Mouse (Mus musculus): ENCODE data around the gene Rbmx.

The Rbmx gene

GRCm38 (mm10) chrX:57392367-57393246 is at the start of gene Rbmx:
Rbmx (minus strand) TSS chrX:57393036.
- DNase-seq (ENCODE audit: low read depth) = peak; percentile 96

- DNase-seq (ENCODE audit: low read depth) = no peak
Measured at GRCm38 (mm10) chrX:57433897-57434296, 41.1 kb upstream of the Rbmx start.

GRCm38 (mm10) chrX:57431610-57432009 is 38.8 kb upstream of the Rbmx start:
- peak; percentile 23 for DNase-seq (ENCODE audit: low read depth)

- DNase-seq (ENCODE audit: low read depth) = no peak
Measured at GRCm38 (mm10) chrX:57408769-57409168, 15.9 kb upstream of the Rbmx start, which contains the start of gene Gm364. Gm364 (plus strand) TSS chrX:57409154.

- DNase-seq (ENCODE audit: low read depth) = peak; percentile 55
Measured at GRCm38 (mm10) chrX:57403651-57404050, 10.8 kb upstream of the Rbmx start.

DNA sequence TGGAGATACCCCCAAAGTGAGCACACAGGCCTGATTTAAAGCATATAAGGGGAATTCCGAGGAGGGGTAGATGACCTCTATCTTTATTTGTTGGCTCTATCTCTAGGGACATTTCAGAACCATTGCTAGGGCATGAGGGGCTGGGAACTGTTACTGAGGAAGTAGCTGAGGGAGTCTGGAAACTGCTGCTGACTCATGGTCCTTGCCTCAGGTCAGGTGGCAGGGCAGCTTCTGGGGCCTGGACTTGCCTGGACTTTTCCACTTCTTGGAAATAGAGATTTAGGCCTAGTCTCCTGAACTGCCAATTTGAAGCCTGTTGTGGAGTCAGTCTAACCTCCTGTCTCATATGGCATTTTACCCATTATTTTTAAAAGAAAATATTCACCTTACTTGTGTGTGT is 8.6 kb upstream of the Rbmx start:
- peak; percentile 38 for DNase-seq (ENCODE audit: low read depth)

GRCm38 (mm10) chrX:57393412-57393811 is 576 bp upstream of the Rbmx start:
- DNase-seq (ENCODE audit: low read depth) = no peak

GRCm38 (mm10) chrX:57380915-57381314 is 11.9 kb downstream of the Rbmx start:
- no peak for DNase-seq (ENCODE audit: low read depth)

- no peak for DNase-seq (ENCODE audit: low read depth)
Measured at GRCm38 (mm10) chrX:57378579-57378978, 14.3 kb downstream of the Rbmx start.

DNA sequence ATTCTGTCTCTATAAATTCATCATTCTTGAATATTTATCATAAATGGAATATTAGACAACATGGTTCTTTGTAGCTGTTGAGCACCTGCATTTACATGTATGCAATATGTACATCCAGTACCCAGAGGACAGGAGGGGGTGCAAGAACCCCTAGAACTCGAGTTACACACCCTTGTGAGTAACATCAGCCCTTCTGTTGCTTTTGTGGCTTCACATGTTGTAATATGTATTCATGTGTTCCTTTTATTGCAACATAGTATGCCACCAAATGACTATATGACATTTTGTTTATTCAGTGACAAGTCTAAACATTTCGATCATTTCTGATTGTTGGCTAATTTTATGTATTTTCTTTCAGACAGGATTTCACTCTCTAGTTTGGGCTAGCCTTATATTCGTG is 15.7 kb downstream of the Rbmx start:
- DNase-seq (ENCODE audit: low read depth) = peak; percentile 33

DNA sequence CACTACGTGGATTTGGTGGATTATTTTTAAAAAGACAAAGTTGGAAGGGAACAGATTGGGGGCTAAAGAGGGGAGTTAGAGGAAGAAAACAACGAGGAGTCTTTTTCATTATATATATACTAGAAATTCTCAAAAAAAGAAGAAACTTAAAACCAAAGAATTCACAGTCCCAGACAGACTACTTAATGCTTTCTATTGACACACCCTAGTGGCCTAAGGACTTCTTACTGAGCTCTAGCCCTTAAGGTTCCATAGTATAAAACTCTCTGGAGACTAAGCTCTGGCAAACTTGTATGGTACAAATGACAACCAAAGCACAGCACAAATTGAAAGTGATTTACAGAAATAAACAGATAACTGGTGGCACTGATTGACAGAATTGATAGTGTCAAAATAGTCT is 18.8 kb downstream of the Rbmx start:
- no peak for DNase-seq (ENCODE audit: low read depth)

- DNase-seq (ENCODE audit: low read depth) = no peak
Measured at GRCm38 (mm10) chrX:57373543-57373942, 19.3 kb downstream of the Rbmx start.

- DNase-seq (ENCODE audit: low read depth) = peak; percentile 18
Measured at GRCm38 (mm10) chrX:57372965-57373364, 19.9 kb downstream of the Rbmx start.

GRCm38 (mm10) chrX:57364891-57365569 is 27.8 kb downstream of the Rbmx start:
- DNase-seq (ENCODE audit: low read depth) = no peak

GRCm38 (mm10) chrX:57359316-57359715 is 33.5 kb downstream of the Rbmx start:
- DNase-seq (ENCODE audit: low read depth) = no peak

DNA sequence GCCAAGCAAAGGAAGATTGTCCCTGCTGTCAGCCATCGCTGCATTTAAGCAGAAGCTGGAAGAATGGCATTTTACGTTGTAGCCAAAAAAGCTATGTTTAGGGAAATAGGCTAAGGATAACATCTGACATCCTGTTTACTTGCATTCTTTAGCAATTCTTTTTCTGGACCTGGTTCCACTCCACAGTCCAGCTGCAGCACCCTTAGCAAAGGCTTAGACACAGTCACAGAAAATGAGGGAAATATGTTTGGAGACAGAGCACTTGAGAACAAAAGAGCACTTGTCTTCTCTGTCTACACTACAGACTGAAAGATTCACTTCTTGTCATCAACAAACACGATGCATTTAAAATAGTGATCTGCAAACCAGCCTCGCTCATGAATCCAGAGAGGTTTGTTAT is 53.6 kb downstream of the Rbmx start:
- no peak for DNase-seq (ENCODE audit: low read depth)

DNA sequence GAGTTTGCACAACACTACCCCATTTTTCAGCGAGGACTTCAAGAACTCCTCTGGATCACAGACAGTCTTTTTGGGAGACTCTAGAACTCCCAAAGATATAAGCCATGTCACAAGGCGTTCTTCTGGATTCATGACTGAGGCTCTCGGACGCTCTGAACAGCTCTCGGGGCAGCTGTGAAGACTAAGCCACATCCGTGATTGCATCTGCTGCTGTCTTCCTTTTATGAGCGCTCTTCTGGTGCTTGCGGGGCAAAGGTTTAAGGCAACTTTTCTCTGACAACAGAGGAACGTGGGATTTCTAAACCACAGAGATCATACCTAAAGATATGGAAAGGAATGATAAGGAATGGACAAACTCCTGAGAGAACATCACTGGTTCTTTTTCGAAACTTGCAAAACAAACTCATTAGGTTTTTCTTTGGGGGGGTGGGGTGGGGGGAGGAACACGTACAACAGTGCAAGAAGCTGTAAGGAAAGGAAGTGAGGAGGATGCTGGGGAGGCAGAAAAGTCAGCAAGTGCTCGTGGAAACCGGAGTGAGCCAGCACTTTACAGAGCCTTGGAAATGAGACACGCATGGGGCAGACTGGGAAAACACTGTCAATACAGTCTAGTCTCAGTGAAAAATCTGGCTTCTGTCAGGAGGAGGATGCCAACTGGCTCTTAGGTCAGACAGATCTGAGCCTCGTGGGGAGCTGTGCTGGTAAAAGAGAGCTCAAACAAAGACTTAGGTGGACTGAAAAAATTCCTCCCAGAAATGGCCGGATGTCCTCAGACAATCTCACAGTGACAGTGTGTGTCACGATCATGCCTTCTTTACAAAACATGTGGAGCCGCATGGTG is 54.2 kb downstream of the Rbmx start, which contains the start of gene Arhgef6:
Gene Arhgef6, minus strand, starts transcription at position 359 of the 841 bp plus-strand sequence.
- DNase-seq (ENCODE audit: low read depth) = peak; percentile 71

GRCm38 (mm10) chrX:57337582-57337981 is 55.3 kb downstream of the Rbmx start:
- DNase-seq (ENCODE audit: low read depth) = peak; percentile 57

GRCm38 (mm10) chrX:57336958-57337357 is 55.9 kb downstream of the Rbmx start:
- peak; percentile 82 for DNase-seq (ENCODE audit: low read depth)

DNA sequence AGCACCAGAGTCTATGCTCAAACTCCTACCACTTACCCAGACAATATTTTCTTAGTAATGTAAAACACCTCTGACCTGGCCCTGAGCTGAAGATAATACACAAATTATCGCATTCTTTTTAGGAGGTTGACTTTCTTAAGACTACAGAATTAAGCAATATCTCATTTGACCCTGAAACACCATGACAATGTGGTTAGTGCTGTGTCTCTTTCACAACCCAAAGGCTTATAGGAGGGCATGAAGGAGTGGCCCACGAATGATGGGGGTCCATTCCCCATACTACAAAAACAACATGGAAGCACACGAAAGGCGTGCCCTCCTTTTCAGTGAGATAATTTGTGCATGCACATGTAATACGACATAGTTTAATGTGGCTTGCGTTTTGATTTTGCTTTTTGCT is 57.5 kb downstream of the Rbmx start:
- peak; percentile 52 for DNase-seq (ENCODE audit: low read depth)

All from 416B (cell line).